Mouse (Mus musculus): Measurements from ENCODE around the gene Slc2a10.

- no peak for TF ChIP-seq CTCF (IDR thresholded peaks at IDR 0.05; ENCODE audit: low read depth)
- TF ChIP-seq EP300 (IDR thresholded peaks at IDR 0.05; ENCODE audit: low read depth): no peak
These were observed 42.8 kb downstream of the Slc2a10 start for GRCm38 (mm10) chr2:165546341-165546740.
